Mouse (Mus musculus) heart, embryonic 11.5 days (tissue): ENCODE measurements around the gene Glmp. TPM values are rescaled to one million over a fixed set of nuclear protein-coding genes. Genes with fewer than 3 reads are reported as not detected.
A peak's percentile ranks its signal among the peaks of the same experiment; 100 is the strongest.
"Not testable (repeated sequence)": the region's sequence is repeated elsewhere in the genome, so short reads cannot be mapped to it uniquely, and the experiment has no call there.

Experiments used
- ATAC-seq: fragments of 200-750 bp; cut with Nextera tagmentation; replicated peaks from 2 replicates; pipeline ENCODE4 v1.8.0; 2017; ENCODE audit warnings: moderate library complexity; ENCODE audit not compliant: insufficient number of reproducible peaks, low FRiP score, low TSS enrichment
- H3K27ac ChIP-seq: fragments of 300-500 bp; sonication (generic); 2 replicates; pipeline ENCODE4 v1.5.1; 2014; ENCODE audit warnings: mild to moderate bottlenecking, low read depth, low read length
- H3K27me3 ChIP-seq: fragments of 300-500 bp; sonication (generic); 2 replicates; pipeline ENCODE4 v1.6.1; 2014; ENCODE audit warnings: mild to moderate bottlenecking, low read length, mixed read lengths; ENCODE audit not compliant: control insufficient read depth, insufficient read depth
- H3K36me3 ChIP-seq: fragments of 300-500 bp; sonication (generic); 2 replicates; pipeline ENCODE4 v1.6.1; 2014; ENCODE audit warnings: mild to moderate bottlenecking, low read length, moderate library complexity, mixed read lengths; ENCODE audit not compliant: control insufficient read depth, insufficient read depth
- H3K4me1 ChIP-seq: fragments of 300-500 bp; sonication (generic); 2 replicates; pipeline ENCODE4 v1.6.1; 2014; ENCODE audit warnings: low read length; ENCODE audit not compliant: control insufficient read depth, insufficient read depth
- H3K4me2 ChIP-seq: fragments of 300-500 bp; sonication (generic); 2 replicates; pipeline ENCODE4 v1.6.1; 2014; ENCODE audit warnings: mild to moderate bottlenecking, moderate library complexity
- H3K4me3 ChIP-seq: fragments of 300-500 bp; sonication (generic); 2 replicates; pipeline ENCODE4 v1.5.1; 2014; ENCODE audit warnings: low read depth, low read length
- H3K9ac ChIP-seq: fragments of 300-500 bp; sonication (generic); 2 replicates; pipeline ENCODE4 v1.6.1; 2014; ENCODE audit warnings: mild to moderate bottlenecking, low read depth, low read length, moderate library complexity
- H3K9me3 ChIP-seq: fragments of 300-500 bp; sonication (generic); replicated peaks from 2 replicates; pipeline ENCODE4 v1.6.1; 2016; ENCODE audit warnings: low read length; ENCODE audit not compliant: control insufficient read depth
- WGBS: fragments of 180-500 bp; shearing (Covaris S2); extraction: QIAGEN DNeasy Blood & Tissue Kit; methylation state at CpG from one replicate; pipeline ENCODE4 v1.1.7; 2014; ENCODE audit not compliant: insufficient replicate concordance; 5-methylcytosine and 5-hydroxymethylcytosine counted together
- polyA plus RNA-seq: library from polyadenylated mRNA; unstranded; fragments of >200 nt; fragmentation: Nextera tagmentation; extraction: Ambion mirVana; gene quantifications from 2 replicates; pipeline ENCODE4 v1.2.1, GENCODE M21; 2014

The Glmp gene
- polyA plus RNA-seq, 1 experiment from 2014 or later, result 106 TPM

GRCm38 (mm10) chr3:88288133-88288713 lies 36.6 kb upstream of the Glmp start:
- not testable (repeated sequence) for H3K27ac ChIP-seq

GRCm38 (mm10) chr3:88291970-88292369 lies 32.9 kb upstream of the Glmp start:
- ATAC-seq, result no peak
- no peaks in the 10 kb centered on the region for H3K9me3 ChIP-seq
- no peak overlapping the region for H3K4me2 ChIP-seq
- no peaks in the 10 kb centered on the region for H3K4me1 ChIP-seq
- no peak overlapping the region for H3K27ac ChIP-seq
- H3K27me3 ChIP-seq, result no peaks in the 10 kb centered on the region
- no peak overlapping the region for H3K4me3 ChIP-seq
- H3K36me3 ChIP-seq, result no peaks in the 10 kb centered on the region
- WGBS, result 54% methylated on average over 4 of the region's 4 CpGs
- H3K9ac ChIP-seq, result no peak overlapping the region

More at GRCm38 (mm10) chr3:88288133-88288713, 36.6 kb upstream of the Glmp start:
- not testable (repeated sequence) for H3K36me3 ChIP-seq, ATAC-seq, H3K27me3 ChIP-seq, H3K9me3 ChIP-seq, H3K4me1 ChIP-seq, H3K4me3 ChIP-seq, H3K9ac ChIP-seq, H3K4me2 ChIP-seq
- WGBS, result 69% methylated on average over 8 of the region's 10 CpGs

- not testable (repeated sequence) for H3K4me1 ChIP-seq, ATAC-seq, H3K27ac ChIP-seq, H3K27me3 ChIP-seq, H3K9me3 ChIP-seq, H3K36me3 ChIP-seq, H3K9ac ChIP-seq
- Histone ChIP-seq H3K4me3 (peak overlapping the region; percentile 81), H3K4me2 (peak overlapping the region; percentile 71)
- 78% methylated on average over 1 of the region's 1 CpGs for WGBS
These were observed 29.6 kb upstream of the Glmp start for GRCm38 (mm10) chr3:88295272-88295671.

- Histone ChIP-seq H3K4me3 (peak overlapping the region; percentile 81), H3K9me3 (no peaks in the 10 kb centered on the region), H3K4me1 (peaks cover 8% of the 10 kb centered on the region), H3K4me2 (peak overlapping the region; percentile 71), H3K27ac (peak overlapping the region; percentile 96), H3K27me3 (no peaks in the 10 kb centered on the region), H3K9ac (peak overlapping the region; percentile 80), H3K36me3 (peaks cover 9% of the 10 kb centered on the region)
- 1% methylated on average over 12 of the region's 12 CpGs for WGBS
- no peak for ATAC-seq
These were observed 28.7 kb upstream of the Glmp start for GRCm38 (mm10) chr3:88296110-88296560.

- Histone ChIP-seq H3K27ac (peak within 1 kb of the TSS; percentile 96), H3K36me3 (peaks cover 12% of the 10 kb centered on the region), H3K27me3 (no peaks in the 10 kb centered on the region), H3K9ac (peak within 1 kb of the TSS; percentile 84), H3K4me1 (peaks cover 8% of the 10 kb centered on the region), H3K4me3 (peak within 1 kb of the TSS; percentile 81), H3K9me3 (no peaks in the 10 kb centered on the region), H3K4me2 (peak within 1 kb of the TSS; percentile 90)
- under 1% methylated on average over 44 of the region's 44 CpGs for WGBS
- ATAC-seq, result peak; percentile 97
These were observed 28.1 kb upstream of the Glmp start, which contains the start of the genes Tsacc and Cct3 for GRCm38 (mm10) chr3:88296561-88297318. TSS of gene Tsacc (minus strand) at chr3:88296999. TSS of gene Cct3 (plus strand) at chr3:88297116.

- H3K4me2 ChIP-seq, result peak overlapping the region; percentile 90
- no peak for ATAC-seq
- WGBS, result under 1% methylated on average over 30 of the region's 30 CpGs
- H3K36me3 ChIP-seq, result peaks cover 14% of the 10 kb centered on the region
- peaks cover 8% of the 10 kb centered on the region for H3K4me1 ChIP-seq
- peak overlapping the region; percentile 96 for H3K27ac ChIP-seq
- no peaks in the 10 kb centered on the region for H3K9me3 ChIP-seq
- H3K27me3 ChIP-seq, result no peaks in the 10 kb centered on the region
- peak overlapping the region; percentile 81 for H3K4me3 ChIP-seq
- peak overlapping the region; percentile 84 for H3K9ac ChIP-seq
These were observed 27.4 kb upstream of the Glmp start for GRCm38 (mm10) chr3:88297321-88297851.

- no peaks in the 10 kb centered on the region for H3K9me3 ChIP-seq
- H3K4me3 ChIP-seq, result no peak overlapping the region
- 80% methylated on average over 1 of the region's 1 CpGs for WGBS
- no peak for ATAC-seq
- H3K4me1 ChIP-seq, result peaks cover 8% of the 10 kb centered on the region
- H3K4me2 ChIP-seq, result no peak overlapping the region; the same call in 1 of the 2 replicates
- H3K36me3 ChIP-seq, result peaks cover 24% of the 10 kb centered on the region
- no peak overlapping the region for H3K27ac ChIP-seq
- H3K27me3 ChIP-seq, result no peaks in the 10 kb centered on the region
- H3K9ac ChIP-seq, result no peak overlapping the region
These were observed 25.7 kb upstream of the Glmp start for GRCm38 (mm10) chr3:88299172-88299571.

GRCm38 (mm10) chr3:88328956-88329355 lies 4.1 kb downstream of the Glmp start:
- peaks cover 5% of the 10 kb centered on the region for H3K4me1 ChIP-seq
- no peak overlapping the region for H3K9ac ChIP-seq
- H3K27me3 ChIP-seq, result no peaks in the 10 kb centered on the region
- H3K9me3 ChIP-seq, result no peaks in the 10 kb centered on the region
- H3K27ac ChIP-seq, result no peak overlapping the region
- peaks cover 5% of the 10 kb centered on the region for H3K36me3 ChIP-seq
- no peak overlapping the region for H3K4me3 ChIP-seq
- no peak for ATAC-seq
- no peak overlapping the region for H3K4me2 ChIP-seq
- 78% methylated on average over 5 of the region's 5 CpGs for WGBS
